Mouse (Mus musculus): ENCODE results near the gene Cd247.

GRCm38 (mm10) chr1:165751142-165751541 is 37.3 kb upstream of the Cd247 start:
- TF ChIP-seq CTCF (IDR thresholded peaks at IDR 0.05; ENCODE audit: low read depth) (no peak), EP300 (IDR thresholded peaks at IDR 0.05; ENCODE audit: low read depth) (no peak)

Data from liver, embryonic 14.5 days (tissue).